Mouse (Mus musculus) embryonic facial prominence, embryonic 11.5 days (tissue): Measurements from ENCODE around the gene Rbfox3. TPM values are rescaled to one million over a fixed set of nuclear protein-coding genes. Genes with fewer than 3 reads are reported as not detected.

Experiments
- ATAC-seq: fragments of 200-750 bp; cut with Nextera tagmentation; replicated peaks from 2 replicates; pipeline ENCODE4 v1.8.0; 2017; ENCODE audit warnings: low read depth; ENCODE audit not compliant: insufficient number of reproducible peaks, low FRiP score, low TSS enrichment
- DNase-seq: peaks from one replicate; pipeline ENCODE4 v3.0.0-alpha.2; 2015; ENCODE audit warnings: low spot score
- H3K27ac ChIP-seq: fragments of 300-500 bp; sonication (generic); replicated peaks from 2 replicates; pipeline ENCODE4 v1.5.1; 2014; ENCODE audit warnings: mild to moderate bottlenecking, low read depth, low read length, control low read depth
- H3K27me3 ChIP-seq: fragments of 300-500 bp; sonication (generic); 2 replicates; pipeline ENCODE4 v1.6.1; 2014; ENCODE audit warnings: mild to moderate bottlenecking, low read length, moderate library complexity, mixed read lengths; ENCODE audit not compliant: control insufficient read depth, insufficient read depth
- H3K36me3 ChIP-seq: fragments of 300-500 bp; sonication (generic); replicated peaks from 2 replicates; pipeline ENCODE4 v1.6.1; 2014; ENCODE audit warnings: low read depth, mild to moderate bottlenecking, low read length, moderate library complexity, mixed read lengths; ENCODE audit not compliant: control insufficient read depth, insufficient read depth
- H3K4me1 ChIP-seq: fragments of 300-500 bp; sonication (generic); 2 replicates; pipeline ENCODE4 v1.6.1; 2014; ENCODE audit warnings: low read length, mixed read lengths; ENCODE audit not compliant: control insufficient read depth, insufficient read depth
- H3K4me2 ChIP-seq: fragments of 300-500 bp; sonication (generic); 2 replicates; pipeline ENCODE4 v1.6.1; 2014; ENCODE audit warnings: low read depth, mild to moderate bottlenecking, control low read depth, low read length, moderate library complexity
- H3K4me3 ChIP-seq: fragments of 300-500 bp; sonication (generic); 2 replicates; pipeline ENCODE4 v1.5.1; 2014; ENCODE audit warnings: low read depth, low read length, control low read depth
- H3K9ac ChIP-seq: fragments of 300-500 bp; sonication (generic); replicated peaks from 2 replicates; pipeline ENCODE4 v1.6.1; 2014; ENCODE audit warnings: mild to moderate bottlenecking, control low read depth, low read length
- H3K9me3 ChIP-seq: fragments of 300-500 bp; sonication (generic); replicated peaks from 2 replicates; pipeline ENCODE4 v1.6.1; 2016; ENCODE audit warnings: mild to moderate bottlenecking, low read length, inconsistent platforms, mixed read lengths; ENCODE audit not compliant: control insufficient read depth
- WGBS: fragments of 180-500 bp; shearing (Covaris S2); extraction: QIAGEN DNeasy Blood & Tissue Kit; methylation state at CpG from one replicate; pipeline ENCODE4 v1.1.7; 2014; 5-methylcytosine and 5-hydroxymethylcytosine counted together
- polyA plus RNA-seq: library from polyadenylated mRNA; unstranded; fragments of >200 nt; fragmentation: Nextera tagmentation; extraction: Ambion mirVana; gene quantifications from 2 replicates; pipeline ENCODE4 v1.2.1, GENCODE M21; 2014

Gene Rbfox3
- polyA plus RNA-seq, 1 experiment from 2014 or later: 2.5 TPM

GRCm38 (mm10) chr11:118825280-118826094 is 85.9 kb downstream of the Rbfox3 start:
- Histone ChIP-seq H3K9me3 (no peaks in the 10 kb centered on the region), H3K27ac (no peak overlapping the region), H3K4me1 (no peaks in the 10 kb centered on the region), H3K4me3 (no peak overlapping the region), H3K27me3 (no peaks in the 10 kb centered on the region), H3K36me3 (no peaks in the 10 kb centered on the region), H3K9ac (no peak overlapping the region), H3K4me2 (no peak overlapping the region)
- DNase-seq (no peak), ATAC-seq (no peak)
- WGBS: 60% methylated on average over 25 of the region's 25 CpGs

- 54% methylated on average over 2 of the region's 2 CpGs for WGBS
- no peak for DNase-seq
- Histone ChIP-seq H3K4me2 (no peak overlapping the region), H3K36me3 (no peaks in the 10 kb centered on the region), H3K9ac (no peak overlapping the region), H3K4me1 (no peaks in the 10 kb centered on the region), H3K4me3 (no peak overlapping the region), H3K27me3 (no peaks in the 10 kb centered on the region), H3K9me3 (no peaks in the 10 kb centered on the region), H3K27ac (no peak overlapping the region)
- no peak for ATAC-seq
Observed at GRCm38 (mm10) chr11:118821353-118821752, 90.0 kb downstream of the Rbfox3 start.

- no peak for DNase-seq
- 94% methylated on average over 8 of the region's 8 CpGs for WGBS
- H3K9me3 ChIP-seq: no peaks in the 10 kb centered on the region
- no peaks in the 10 kb centered on the region for H3K36me3 ChIP-seq
- no peak for ATAC-seq
- H3K4me3 ChIP-seq: no peak overlapping the region
- H3K9ac ChIP-seq: no peak overlapping the region
- H3K4me1 ChIP-seq: no peaks in the 10 kb centered on the region
- no peaks in the 10 kb centered on the region for H3K27me3 ChIP-seq
- no peak overlapping the region for H3K4me2 ChIP-seq
- no peak overlapping the region for H3K27ac ChIP-seq
Observed at GRCm38 (mm10) chr11:118818528-118818927, 92.9 kb downstream of the Rbfox3 start.

GRCm38 (mm10) chr11:118815118-118815517 is 96.3 kb downstream of the Rbfox3 start:
- WGBS: 74% methylated on average over 5 of the region's 5 CpGs
- no peaks in the 10 kb centered on the region for H3K36me3 ChIP-seq
- ATAC-seq (no peak), DNase-seq (no peak)
- H3K27me3 ChIP-seq: no peaks in the 10 kb centered on the region
- H3K9me3 ChIP-seq: no peaks in the 10 kb centered on the region
- H3K9ac ChIP-seq: no peak overlapping the region
- H3K4me2 ChIP-seq: no peak overlapping the region
- H3K4me1 ChIP-seq: no peaks in the 10 kb centered on the region
- no peak overlapping the region for H3K27ac ChIP-seq
- no peak overlapping the region for H3K4me3 ChIP-seq

GRCm38 (mm10) chr11:118813942-118814341 is 97.5 kb downstream of the Rbfox3 start:
- no peaks in the 10 kb centered on the region for H3K36me3 ChIP-seq
- no peak overlapping the region for H3K9ac ChIP-seq
- H3K4me2 ChIP-seq: no peak overlapping the region

GRCm38 (mm10) chr11:118811404-118811803 is 100.0 kb downstream of the Rbfox3 start:
- DNase-seq (no peak), ATAC-seq (no peak)
- H3K36me3 ChIP-seq: no peaks in the 10 kb centered on the region
- 88% methylated on average over 7 of the region's 7 CpGs for WGBS
- no peak overlapping the region for H3K4me3 ChIP-seq
- H3K27me3 ChIP-seq: no peaks in the 10 kb centered on the region
- H3K9me3 ChIP-seq: no peaks in the 10 kb centered on the region
- no peak overlapping the region for H3K9ac ChIP-seq
- no peak overlapping the region for H3K27ac ChIP-seq
- H3K4me2 ChIP-seq: no peak overlapping the region
- H3K4me1 ChIP-seq: no peaks in the 10 kb centered on the region

More at GRCm38 (mm10) chr11:118813942-118814341, 97.5 kb downstream of the Rbfox3 start:
- Histone ChIP-seq H3K4me3 (no peak overlapping the region), H3K27me3 (no peaks in the 10 kb centered on the region), H3K9me3 (no peaks in the 10 kb centered on the region), H3K27ac (no peak overlapping the region), H3K4me1 (no peaks in the 10 kb centered on the region)
- no peak for DNase-seq
- 76% methylated on average over 11 of the region's 11 CpGs for WGBS
- ATAC-seq: no peak

- WGBS: 71% methylated on average over 15 of the region's 15 CpGs
- Histone ChIP-seq H3K36me3 (no peaks in the 10 kb centered on the region), H3K4me2 (no peak overlapping the region), H3K4me3 (no peak overlapping the region), H3K9ac (no peak overlapping the region), H3K4me1 (no peaks in the 10 kb centered on the region), H3K27me3 (no peaks in the 10 kb centered on the region), H3K9me3 (no peaks in the 10 kb centered on the region), H3K27ac (no peak overlapping the region)
- ATAC-seq (no peak), DNase-seq (no peak)
Observed at GRCm38 (mm10) chr11:118807511-118807910, 103.9 kb downstream of the Rbfox3 start.

- no peak overlapping the region for H3K27ac ChIP-seq
- no peak overlapping the region for H3K4me2 ChIP-seq
- H3K36me3 ChIP-seq: no peaks in the 10 kb centered on the region
- H3K4me3 ChIP-seq: no peak overlapping the region
- WGBS: 58% methylated on average over 8 of the region's 8 CpGs
- no peaks in the 10 kb centered on the region for H3K27me3 ChIP-seq
- no peaks in the 10 kb centered on the region for H3K4me1 ChIP-seq
- no peak overlapping the region for H3K9ac ChIP-seq
- ATAC-seq: no peak
- no peaks in the 10 kb centered on the region for H3K9me3 ChIP-seq
- peak; percentile 20 for DNase-seq
Observed at GRCm38 (mm10) chr11:118794856-118795602, 116.4 kb downstream of the Rbfox3 start.
